Mouse (Mus musculus) spleen, adult 2 months (tissue): ENCODE results near the gene Galnt6. TPM values are rescaled to one million over a fixed set of nuclear protein-coding genes. Genes with fewer than 3 reads are reported as not detected.
A peak's percentile ranks its signal among the peaks of the same experiment; 100 is the strongest.

Experiments
- DNase-seq, 2 experiments: peaks; one replicate each; pipeline versions ENCODE4 v3.0.0 to v3.0.0-alpha.2; 2012 to 2021; ENCODE audit warnings: low spot score in 2 of 2, low read depth in 1 of 2
- H3K27ac ChIP-seq: fragments of 200-500 bp; 2 replicates; pipeline ENCODE4 v1.5.1; 2012; ENCODE audit warnings: low read length, inconsistent platforms; ENCODE audit not compliant: insufficient read depth
- H3K27me3 ChIP-seq: fragments of 200-500 bp; 2 replicates; pipeline ENCODE4 v1.6.1; 2012; ENCODE audit warnings: mild to moderate bottlenecking, moderate library complexity, low read length, inconsistent platforms; ENCODE audit not compliant: control insufficient read depth, insufficient read depth
- H3K36me3 ChIP-seq: fragments of 200-500 bp; 2 replicates; pipeline ENCODE4 v1.6.1; 2012; ENCODE audit warnings: mild to moderate bottlenecking, low read length, inconsistent platforms; ENCODE audit not compliant: control insufficient read depth, insufficient read depth
- H3K4me1 ChIP-seq: fragments of 200-500 bp; 2 replicates; pipeline ENCODE4 v1.6.1; 2011; ENCODE audit warnings: inconsistent platforms; ENCODE audit not compliant: control insufficient read depth, insufficient read depth, insufficient read length
- H3K4me3 ChIP-seq: fragments of 200-500 bp; 2 replicates; pipeline ENCODE4 v1.5.1; 2011; ENCODE audit warnings: mild to moderate bottlenecking, inconsistent platforms; ENCODE audit not compliant: insufficient read depth, insufficient read length; ENCODE audit errors: extremely low read depth
- CTCF ChIP-seq: fragments of 200-500 bp; IDR thresholded peaks from 2 replicates; pipeline ENCODE4 v1.5.1; 2011; ENCODE audit warnings: mild to moderate bottlenecking, inconsistent platforms; ENCODE audit not compliant: insufficient read depth, insufficient read length, insufficient replicate concordance; ENCODE audit errors: extremely low read depth
- POLR2A ChIP-seq: fragments of 200-500 bp; IDR thresholded peaks from 2 replicates; pipeline ENCODE4 v1.6.1; 2011; ENCODE audit warnings: low read depth, low read length, inconsistent platforms
- WGBS: fragments of 180-500 bp; shearing (Covaris S2); methylation state at CpG from one replicate; pipeline ENCODE4 v1.1.7; 2018; 5-methylcytosine and 5-hydroxymethylcytosine counted together
- polyA plus RNA-seq: library from polyadenylated mRNA; depleted of rRNA; stranded (reverse); fragments of >200 nt; gene quantifications from 2 replicates; pipeline ENCODE4 v1.2.3, GENCODE M21; 2012

Galnt6 gene
- polyA plus RNA-seq, 1 experiment = 13.9 TPM

DNA sequence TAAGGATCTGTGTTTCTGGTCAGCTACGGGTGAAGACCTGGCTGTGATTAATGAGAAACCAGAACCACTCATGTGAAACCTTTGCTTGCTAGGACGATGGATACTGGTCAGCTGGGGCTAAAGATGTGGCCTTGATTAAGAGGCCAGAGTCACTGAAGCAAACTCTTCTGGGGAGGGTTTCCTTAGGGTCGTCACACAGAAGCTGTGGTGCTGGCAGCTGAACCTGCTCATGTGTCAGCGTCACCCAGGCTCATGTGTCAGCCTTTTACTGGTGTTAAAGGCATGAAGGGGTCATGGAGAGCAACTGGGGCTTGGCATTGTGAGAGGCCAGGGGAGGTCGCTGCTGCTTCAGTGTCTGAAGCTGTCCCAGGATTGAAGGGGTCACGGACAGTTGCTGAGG is 18.3 kb downstream of the Galnt6 start:
- WGBS = 87% methylated on average over 6 of the region's 6 CpGs
- no peak overlapping the region for H3K27ac ChIP-seq
- TF ChIP-seq CTCF (no peak), POLR2A (no peak)
- H3K27me3 ChIP-seq = no peaks in the 10 kb centered on the region
- H3K4me3 ChIP-seq = no peak overlapping the region
- peaks cover 27% of the 10 kb centered on the region; the same call in 1 of the 2 replicates for H3K4me1 ChIP-seq
- DNase-seq = no peak
- peaks cover 19% of the 10 kb centered on the region for H3K36me3 ChIP-seq

DNA sequence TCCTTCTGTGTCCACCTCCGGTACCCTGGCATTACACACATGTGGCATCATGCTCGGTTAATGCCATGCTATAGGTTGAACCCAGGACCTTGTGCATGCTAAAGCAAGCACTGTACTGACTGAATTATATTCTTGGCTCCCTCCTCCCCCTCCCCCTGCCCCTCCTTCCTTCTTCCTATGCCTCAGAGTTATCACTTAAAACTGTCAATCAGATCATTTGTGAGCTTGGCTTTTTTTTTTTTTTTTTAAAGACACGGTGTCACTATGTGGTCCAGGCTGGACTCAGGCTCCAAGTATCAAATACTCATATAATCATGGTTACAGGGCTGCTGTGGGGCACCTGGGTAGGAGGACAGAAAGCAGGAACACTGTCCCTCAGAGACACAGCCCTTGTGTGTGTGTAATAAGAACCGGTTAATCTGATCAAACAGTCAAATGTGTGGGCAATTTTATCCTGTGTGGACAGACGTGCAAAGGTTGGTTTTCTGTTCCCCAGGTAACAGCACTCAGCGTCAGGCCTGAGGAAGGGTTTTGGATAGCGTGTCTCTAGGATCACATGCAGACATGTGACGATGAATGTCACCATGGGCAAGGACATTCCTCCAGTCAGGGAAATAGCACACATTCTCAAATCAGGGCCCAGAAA is 20.6 kb downstream of the Galnt6 start:
- DNase-seq = no peak
- no peaks in the 10 kb centered on the region for H3K27me3 ChIP-seq
- WGBS = 68% methylated on average over 8 of the region's 8 CpGs

DNA sequence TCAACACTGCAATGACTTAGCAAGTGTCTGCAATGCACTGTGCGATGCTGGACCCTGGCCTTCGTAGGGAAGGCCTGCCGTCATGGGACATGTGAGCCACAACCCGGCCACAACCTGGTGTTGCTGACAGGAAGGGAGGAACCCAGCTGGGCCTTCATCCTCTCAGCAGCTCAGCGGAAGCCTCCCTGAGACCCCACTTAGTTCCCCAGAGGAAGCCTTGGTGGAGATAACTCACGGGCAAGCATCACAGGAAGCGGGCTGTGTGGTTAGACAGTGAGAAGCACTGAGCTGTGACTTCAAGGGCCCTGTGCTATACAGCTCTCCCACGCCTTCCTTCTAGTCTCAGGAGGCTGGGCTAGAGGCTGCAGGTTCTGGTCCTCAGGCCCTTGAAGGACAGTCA is 22.9 kb downstream of the Galnt6 start:
- H3K27ac ChIP-seq = peak overlapping the region; percentile 92
- WGBS = 7% methylated on average over 8 of the region's 8 CpGs
- peak; percentile 82 to 86 for DNase-seq

More for the DNA sequence above, 20.6 kb downstream of the Galnt6 start:
- Histone ChIP-seq H3K4me1 (peaks cover 32% of the 10 kb centered on the region; the same call in 1 of the 2 replicates), H3K4me3 (no peak overlapping the region), H3K36me3 (peaks cover 11% of the 10 kb centered on the region), H3K27ac (peak overlapping the region; percentile 53)
- TF ChIP-seq POLR2A (no peak), CTCF (no peak)

DNA sequence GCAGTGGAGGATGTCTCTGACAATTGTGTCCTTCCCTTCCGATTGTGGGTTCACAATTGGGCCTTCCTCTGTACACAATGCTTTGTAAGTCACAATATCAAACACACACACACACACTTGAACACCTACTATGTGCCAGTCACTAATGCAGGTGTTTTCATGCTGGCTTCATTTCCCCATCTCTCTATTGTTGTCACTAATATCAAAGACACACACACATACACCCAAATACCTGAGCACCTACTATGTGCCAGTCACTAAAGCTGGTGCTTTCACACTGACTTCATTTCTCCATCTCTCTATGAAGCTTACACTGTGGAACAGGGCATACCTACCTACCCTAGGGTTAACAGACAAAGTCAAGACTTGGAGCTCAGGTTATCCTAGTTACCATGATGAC is 23.8 kb downstream of the Galnt6 start:
- TF ChIP-seq POLR2A (no peak), CTCF (no peak)
- Histone ChIP-seq H3K36me3 (no peaks in the 10 kb centered on the region; the same call in 1 of the 2 replicates), H3K4me3 (no peak overlapping the region), H3K4me1 (peaks cover 36% of the 10 kb centered on the region; the same call in 1 of the 2 replicates), H3K27ac (peak overlapping the region; percentile 87), H3K27me3 (no peaks in the 10 kb centered on the region)
- WGBS = 88% methylated on average over 1 of the region's 1 CpGs
- no peak for DNase-seq

More for the DNA sequence above, 22.9 kb downstream of the Galnt6 start:
- Histone ChIP-seq H3K4me1 (peaks cover 32% of the 10 kb centered on the region; the same call in 1 of the 2 replicates), H3K4me3 (no peak overlapping the region), H3K27me3 (no peaks in the 10 kb centered on the region), H3K36me3 (no peaks in the 10 kb centered on the region; the same call in 1 of the 2 replicates)
- TF ChIP-seq CTCF (no peak), POLR2A (no peak)

DNA sequence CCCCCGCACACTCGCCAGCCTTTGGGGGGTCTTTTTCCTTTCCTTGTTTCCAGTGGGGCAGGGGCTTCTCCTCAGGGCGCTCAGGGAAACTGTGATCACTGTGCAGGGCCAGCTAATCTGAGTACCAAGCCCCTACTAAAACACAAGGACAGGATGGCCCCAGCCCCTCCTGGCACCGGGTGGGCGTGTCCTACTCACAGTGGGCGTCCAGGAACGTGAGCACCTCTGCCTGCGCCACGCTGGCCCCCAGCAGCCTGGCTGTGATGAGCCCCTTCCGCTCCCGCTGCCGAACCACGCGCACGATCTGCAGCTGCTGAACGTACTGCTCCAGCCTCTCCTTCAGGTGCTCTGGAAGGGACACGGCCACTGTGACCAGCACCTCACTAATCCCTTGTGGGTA is 25.3 kb downstream of the Galnt6 start:
- 86% methylated on average over 17 of the region's 17 CpGs for WGBS
- no peak for DNase-seq
- no peaks in the 10 kb centered on the region for H3K27me3 ChIP-seq
- H3K4me1 ChIP-seq = peaks cover 38% of the 10 kb centered on the region; the same call in 1 of the 2 replicates
- TF ChIP-seq POLR2A = no peak
- no peak for TF ChIP-seq CTCF
- no peak overlapping the region for H3K27ac ChIP-seq
- H3K36me3 ChIP-seq = no peaks in the 10 kb centered on the region; the same call in 1 of the 2 replicates
- no peak overlapping the region for H3K4me3 ChIP-seq

DNA sequence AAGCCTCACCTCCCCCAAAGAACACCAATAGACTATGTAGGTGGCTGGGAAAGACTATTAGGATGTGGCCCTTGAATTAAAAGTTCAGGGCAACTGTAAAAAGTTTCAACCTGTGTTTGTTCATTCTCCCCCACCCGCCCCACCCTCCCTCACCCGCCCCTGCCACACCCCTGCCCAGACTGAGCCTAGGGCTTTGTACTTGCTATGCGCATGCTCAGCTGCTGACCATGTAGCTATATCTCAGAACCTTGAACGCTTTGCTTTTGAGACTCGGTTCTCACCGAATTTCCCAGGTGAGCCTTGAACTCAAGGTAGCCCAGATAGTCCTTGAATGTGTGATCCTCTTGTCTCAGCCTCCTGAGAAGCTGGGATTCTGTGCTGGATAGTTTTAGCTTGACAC is 27.3 kb downstream of the Galnt6 start:
- no peak overlapping the region for H3K4me3 ChIP-seq
- H3K36me3 ChIP-seq = no peaks in the 10 kb centered on the region; the same call in 1 of the 2 replicates
- DNase-seq = no peak
- peaks cover 22% of the 10 kb centered on the region; the same call in 1 of the 2 replicates for H3K4me1 ChIP-seq
- WGBS = 76% methylated on average over 6 of the region's 6 CpGs
- H3K27ac ChIP-seq = no peak overlapping the region
- TF ChIP-seq CTCF (no peak), POLR2A (no peak)
- H3K27me3 ChIP-seq = no peaks in the 10 kb centered on the region

DNA sequence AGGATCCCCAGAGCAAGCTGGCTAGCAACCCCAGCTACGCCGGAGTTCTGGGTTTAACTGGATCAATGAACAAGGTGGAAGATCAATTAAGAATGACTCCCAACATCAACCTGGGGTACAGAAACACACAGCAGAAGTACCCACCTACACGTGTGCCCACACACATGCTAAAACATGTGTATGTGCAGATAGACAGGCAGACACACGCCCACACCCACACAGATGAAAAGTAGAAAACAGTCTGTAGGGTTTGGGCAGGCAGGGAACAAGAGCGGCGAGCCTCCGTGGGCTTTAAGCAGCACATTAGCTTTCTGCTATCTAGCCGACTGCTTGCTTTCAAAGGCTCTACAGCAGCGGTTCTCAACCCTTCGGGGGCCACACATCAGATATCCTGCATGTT is 28.1 kb downstream of the Galnt6 start:
- 58% methylated on average over 10 of the region's 10 CpGs for WGBS
- Histone ChIP-seq H3K4me1 (peaks cover 17% of the 10 kb centered on the region; the same call in 1 of the 2 replicates), H3K4me3 (no peak overlapping the region), H3K36me3 (peaks cover 3% of the 10 kb centered on the region; the same call in 1 of the 2 replicates), H3K27ac (no peak overlapping the region), H3K27me3 (no peaks in the 10 kb centered on the region)
- TF ChIP-seq POLR2A (no peak), CTCF (no peak)
- DNase-seq = no peak
